8 mouse cellular contexts compared by ENCODE assay signal in the genomic region with DNA sequence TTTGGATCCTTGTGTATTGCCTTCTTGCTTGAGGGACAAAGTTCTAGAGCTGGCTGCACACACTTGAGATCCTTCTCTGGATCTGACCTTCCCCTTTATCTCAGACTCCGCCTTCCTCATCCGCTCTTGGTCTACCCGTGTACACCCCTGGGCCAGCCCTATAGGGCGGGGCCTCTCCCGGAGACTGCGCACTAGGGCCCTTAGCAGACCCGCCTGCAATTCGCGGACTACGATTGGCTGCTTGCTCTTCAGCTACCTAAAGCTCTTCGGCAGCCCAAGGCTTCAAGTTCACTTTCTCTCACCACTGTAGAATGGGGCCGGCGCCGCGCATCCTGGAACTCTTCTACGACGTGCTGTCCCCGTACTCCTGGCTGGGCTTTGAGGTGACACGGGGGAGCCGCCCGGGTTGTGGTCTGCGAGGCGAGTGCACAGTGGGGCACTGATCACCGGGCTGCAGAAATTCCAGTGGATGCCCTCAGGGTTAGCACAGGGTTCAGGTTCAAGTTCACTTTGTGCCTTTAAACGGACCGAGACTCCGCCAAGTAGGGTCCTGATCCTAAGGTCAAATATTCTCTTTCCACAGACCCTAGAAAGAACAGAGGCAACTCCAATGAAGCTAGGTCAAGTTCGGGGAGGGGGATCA. TPM values are rescaled to one million over a fixed set of nuclear protein-coding genes. Genes with fewer than 3 reads are reported as not detected.
DNase-seq lines count a peak whose midpoint lies in the region; ATAC-seq and TF ChIP-seq lines count a peak whose summit lies in the region.

A gene (plus strand): TSS at position 225 of the 643 bp plus-strand sequence.

- no peak within 1 kb of the TSS for H3K27ac ChIP-seq in lung, embryonic 14.5 days (ENCODE audit: low read depth)
- no peak within 1 kb of the TSS for H3K27ac ChIP-seq in olfactory bulb, adult 2 months (ENCODE audit: insufficient read depth, low read depth, low read length)

- WGBS in lung, embryonic 14.5 days: 3% methylated on average over 28 of the region's 28 CpGs
- WGBS in olfactory bulb, adult 2 months: 4% methylated on average over 28 of the region's 28 CpGs

- H3K4me3 ChIP-seq in G1E (ENCODE audit: low read depth, low read length): no peak within 1 kb of the TSS; the same call in 1 of the 2 replicates
- H3K4me3 ChIP-seq in lung, embryonic 14.5 days (ENCODE audit: low read depth, low read length): peak within 1 kb of the TSS; percentile 40
- peak within 1 kb of the TSS; percentile 53 for H3K4me3 ChIP-seq in olfactory bulb, adult 2 months (ENCODE audit: insufficient read depth, low read depth, low read length)

- DNase-seq in G1E (ENCODE audit: low spot score): peak; percentile 18
- DNase-seq in cerebellum, adult 8-10 months: peak; percentile 53
- DNase-seq in forelimb bud, embryonic 11.5 days (ENCODE audit: low read depth, low spot score): peak; percentile 82
- peak; percentile 80 for DNase-seq in heart, postnatal 4 days
- DNase-seq in layer of hippocampus, adult 8-10 months (ENCODE audit: low spot score in 2 of 2): peak; percentile 56 to 58
- DNase-seq in lung, embryonic 14.5 days: peak; percentile 93
- peak; percentile 77 to 84 for DNase-seq in thymus, adult 18-20 months

- no peak for TF ChIP-seq CTCF in G1E (IDR thresholded peaks at IDR 0.05; ENCODE audit: low read depth, low read length)
- no peak for TF ChIP-seq CTCF in lung, embryonic 14.5 days (IDR thresholded peaks at IDR 0.05; ENCODE audit: low read depth)
- no peak for TF ChIP-seq CTCF in olfactory bulb, adult 2 months (IDR thresholded peaks at IDR 0.05; ENCODE audit: insufficient read depth, low read depth, low read length)

- no peaks in the 10 kb centered on the region for H3K9me3 ChIP-seq in G1E (replicated peaks)
- no peaks in the 10 kb centered on the region for H3K9me3 ChIP-seq in lung, embryonic 14.5 days (ENCODE audit: low read depth, low read length)

- TF ChIP-seq POLR2A in olfactory bulb, adult 2 months (IDR thresholded peaks at IDR 0.05; ENCODE audit: insufficient read depth, low read depth, low read length): peak; percentile 37; the same call in 1 of the 2 replicates

- H3K4me1 ChIP-seq in G1E (ENCODE audit: insufficient read depth, low read depth, low read length): peaks cover 6% of the 10 kb centered on the region; the same call in 1 of the 2 replicates
- H3K4me1 ChIP-seq in lung, embryonic 14.5 days (ENCODE audit: insufficient read depth): 0 out of 2 replicates have a peak, but pooled peaks cover 8% of the 10 kb centered on the region
- peaks cover 6% of the 10 kb centered on the region; the same call in 1 of the 2 replicates for H3K4me1 ChIP-seq in olfactory bulb, adult 2 months (ENCODE audit: control insufficient read depth, insufficient read depth, low read length)

- no peaks in the 10 kb centered on the region for H3K36me3 ChIP-seq in G1E (replicated peaks)
- no peaks in the 10 kb centered on the region for H3K36me3 ChIP-seq in lung, embryonic 14.5 days (ENCODE audit: insufficient read depth)

- peaks cover 21% of the 10 kb centered on the region for H3K27me3 ChIP-seq in G1E (ENCODE audit: insufficient read depth, low read length)
- H3K27me3 ChIP-seq in lung, embryonic 14.5 days (ENCODE audit: insufficient read depth, low read length): no peaks in the 10 kb centered on the region

- H3K4me2 ChIP-seq in lung, embryonic 14.5 days: peak within 1 kb of the TSS; percentile 87

- H3K9ac ChIP-seq in lung, embryonic 14.5 days: peak within 1 kb of the TSS; percentile 48

- ATAC-seq in G1E (ENCODE audit: extremely low read depth, insufficient number of reproducible peaks, low FRiP score, poor library complexity, severe bottlenecking): peak; percentile 68
- peak; percentile 100 for ATAC-seq in lung, embryonic 14.5 days (ENCODE audit: insufficient read depth)

RNA-seq across cellular contexts. Expression of the gene that starts here (rescaled TPM):
- total RNA-seq in G1E (2014; fragmentation: Nextera tagmentation) (0.83 TPM in 1 of 2 replicates, not detected in the other), G1E (2017) (0.55 and 0.99 TPM in 2 replicates)
- not detected in 2 replicates for polyA plus RNA-seq in G1E (2012)
- total RNA-seq in heart, postnatal 4 days (2021): 10 to 100 TPM; 28.7 to 29.3 TPM
- total RNA-seq in layer of hippocampus, adult 8-10 months (2022): 10 to 100 TPM in 2 of 4 experiments, 1 to 10 TPM in 2; 7.5 to 12.2 (median 10.3) TPM
- polyA plus RNA-seq in lung, embryonic 14.5 days (2014; fragmentation: Nextera tagmentation; extraction: Ambion mirVana): 31.8 and 34.2 TPM in 2 replicates
- polyA plus RNA-seq in olfactory bulb, adult 2 months (2012; ENCODE audit: insufficient read depth, insufficient read length, low replicate concordance, missing spikeins): not detected in 2 replicates

Comparison
In these comparisons a context has a peak if more than half of its experiments do, and no peak if none do; other contexts are left out.
1. RNA of the gene that starts here (total RNA-seq): 28.7 to 29.3 TPM in heart, postnatal 4 days and 7.5 to 12.2 TPM in layer of hippocampus, adult 8-10 months; 0.55 to 0.99 TPM in G1E; every median in the first group is over 4 times any median in the second.
2. RNA of the gene that starts here (polyA plus RNA-seq): 31.8 to 34.2 TPM in lung, embryonic 14.5 days; not detected in G1E and not detected in olfactory bulb, adult 2 months; every median in the first group is over 10 times any median in the second.
3. Peak in DNase-seq and ATAC-seq in G1E; RNA of the gene not detected or under 1 TPM.
4. DNase-seq: peak in every context shown above with its lines; median percentile 93 in lung, embryonic 14.5 days; 82 in forelimb bud, embryonic 11.5 days; 80 in thymus, adult 18-20 months; 80 in heart, postnatal 4 days; 57 in layer of hippocampus, adult 8-10 months; 53 in cerebellum, adult 8-10 months; 18 in G1E.